Mouse (Mus musculus) megakaryocyte, adult 5-6 weeks (primary cell): ENCODE measurements around the gene H13. TPM values are rescaled to one million over a fixed set of nuclear protein-coding genes. Genes with fewer than 3 reads are reported as not detected.

Source experiments
- ATAC-seq: 2 replicates; pipeline ENCODE4 v1.8.0; 2016; ENCODE audit warnings: mild to moderate bottlenecking, inconsistent platforms; ENCODE audit not compliant: poor library complexity, severe bottlenecking
- total RNA-seq, 2 experiments: library from RNA; stranded (forward) in 1 of 2; stranded (reverse) in 1 of 2; fragments of 153-499, 151-499 nt in 1 of 2; fragments of 221-1000, 200-1000 nt in 1 of 2; gene quantifications; 2 replicates each; pipeline versions ENCODE4 v1.2.3 to v1.2.4; 2015 to 2017

The H13 gene
- total RNA-seq, 2 experiments from 2014 or later = 109 to 165 TPM

GRCm38 (mm10) chr2:152696476-152697164, 27.4 kb downstream of the H13 start:
- peak; percentile 93 for ATAC-seq

- no peak for ATAC-seq
These were observed 30.9 kb downstream of the H13 start for GRCm38 (mm10) chr2:152700138-152700537.

- ATAC-seq = no peak
These were observed 31.5 kb downstream of the H13 start for GRCm38 (mm10) chr2:152700725-152701124.

GRCm38 (mm10) chr2:152703596-152704255, 34.5 kb downstream of the H13 start:
- no peak for ATAC-seq

- no peak for ATAC-seq
These were observed 35.0 kb downstream of the H13 start for GRCm38 (mm10) chr2:152704256-152704605.

- no peak for ATAC-seq
These were observed 35.6 kb downstream of the H13 start for GRCm38 (mm10) chr2:152704811-152705370.

GRCm38 (mm10) chr2:152705993-152706571, 36.8 kb downstream of the H13 start:
- ATAC-seq = no peak

- no peak for ATAC-seq
These were observed 37.9 kb downstream of the H13 start for GRCm38 (mm10) chr2:152707186-152707585.

GRCm38 (mm10) chr2:152707627-152708026, 38.4 kb downstream of the H13 start:
- ATAC-seq = no peak

- ATAC-seq = peak; percentile 74
These were observed 39.8 kb downstream of the H13 start for GRCm38 (mm10) chr2:152709066-152709465.

- no peak for ATAC-seq
These were observed 47.0 kb downstream of the H13 start for GRCm38 (mm10) chr2:152716241-152716772.

- no peak for ATAC-seq
These were observed 48.4 kb downstream of the H13 start for GRCm38 (mm10) chr2:152717652-152718051.

GRCm38 (mm10) chr2:152718076-152718475, 48.8 kb downstream of the H13 start:
- no peak for ATAC-seq

- peak; percentile 70 for ATAC-seq
These were observed 54.5 kb downstream of the H13 start for GRCm38 (mm10) chr2:152723651-152724331.

GRCm38 (mm10) chr2:152724332-152724723, 55.1 kb downstream of the H13 start:
- ATAC-seq = no peak

GRCm38 (mm10) chr2:152725178-152725750, 56.0 kb downstream of the H13 start:
- ATAC-seq = no peak

GRCm38 (mm10) chr2:152726213-152726612, 57.0 kb downstream of the H13 start:
- no peak for ATAC-seq

- peak; percentile 53 for ATAC-seq
These were observed 57.6 kb downstream of the H13 start for GRCm38 (mm10) chr2:152726751-152727335.

- ATAC-seq = no peak
These were observed 58.7 kb downstream of the H13 start for GRCm38 (mm10) chr2:152727795-152728510.

- ATAC-seq = no peak
These were observed 59.3 kb downstream of the H13 start for GRCm38 (mm10) chr2:152728594-152728993.
